Mouse (Mus musculus) liver, embryonic 14.5 days (tissue): ENCODE results near the gene Rtn4r. TPM values are rescaled to one million over a fixed set of nuclear protein-coding genes. Genes with fewer than 3 reads are reported as not detected.

Source experiments
- ATAC-seq: fragments of 200-750 bp; cut with Nextera tagmentation; 2 replicates; pipeline ENCODE4 v1.8.0; 2017; ENCODE audit warnings: moderate number of reproducible peaks, mild to moderate bottlenecking, moderate library complexity; ENCODE audit not compliant: insufficient read depth
- DNase-seq, 3 experiments: peaks; one replicate each; pipeline ENCODE4 v3.0.0-alpha.2; 2012 to 2013; ENCODE audit warnings: low read depth in 3 of 3, low spot score in 3 of 3
- H3K27ac ChIP-seq: fragments of 300-500 bp; sonication (generic); 2 replicates; pipeline ENCODE4 v1.5.1; 2014; ENCODE audit warnings: moderate library complexity, mild to moderate bottlenecking, control low read depth, inconsistent platforms
- H3K27me3 ChIP-seq: fragments of 300-500 bp; sonication (generic); 2 replicates; pipeline ENCODE4 v1.6.1; 2014; ENCODE audit warnings: mild to moderate bottlenecking, low read length, moderate library complexity; ENCODE audit not compliant: control insufficient read depth, insufficient read depth
- H3K36me3 ChIP-seq: fragments of 300-500 bp; sonication (generic); replicated peaks from 2 replicates; pipeline ENCODE4 v1.6.1; 2014; ENCODE audit warnings: low read depth; ENCODE audit not compliant: control insufficient read depth, insufficient read depth
- H3K4me1 ChIP-seq, 2 experiments: fragments of 200-500 bp in 1 of 2; fragments of 300-500 bp in 1 of 2; sonication (generic) in 1 of 2; replicated peaks; 2 replicates each; pipeline ENCODE4 v1.6.1; 2012 to 2014; ENCODE audit warnings: antibody characterized with exemption in 1 of 2, inconsistent platforms in 1 of 2, low read length in 1 of 2; ENCODE audit not compliant: control insufficient read depth in 2 of 2, insufficient read depth in 2 of 2
- H3K4me2 ChIP-seq: fragments of 300-500 bp; sonication (generic); 2 replicates; pipeline ENCODE4 v1.6.1; 2014; ENCODE audit warnings: low read depth, mild to moderate bottlenecking, control low read depth, moderate library complexity
- H3K4me3 ChIP-seq, 2 experiments: fragments of 200-500 bp in 1 of 2; fragments of 300-500 bp in 1 of 2; sonication (generic) in 1 of 2; 2 replicates each; pipeline ENCODE4 v1.5.1; 2012 to 2014; ENCODE audit warnings: low read depth in 2 of 2, low read length in 2 of 2, mild to moderate bottlenecking in 2 of 2, control low read depth in 1 of 2, inconsistent platforms in 1 of 2, moderate library complexity in 1 of 2; ENCODE audit not compliant: insufficient read depth in 1 of 2
- H3K9ac ChIP-seq: fragments of 300-500 bp; sonication (generic); replicated peaks from 2 replicates; pipeline ENCODE4 v1.6.1; 2014; ENCODE audit warnings: mild to moderate bottlenecking, control low read depth, moderate library complexity
- H3K9me3 ChIP-seq: fragments of 300-500 bp; sonication (generic); 2 replicates; pipeline ENCODE4 v1.6.1; 2016; ENCODE audit warnings: low read length, mixed read lengths; ENCODE audit not compliant: control insufficient read depth
- CTCF ChIP-seq: IDR thresholded peaks from 2 replicates; pipeline ENCODE4 v1.5.1; 2016; ENCODE audit warnings: antibody characterized with exemption, low read depth, control low read depth
- EP300 ChIP-seq: IDR thresholded peaks from 2 replicates; pipeline ENCODE4 v1.6.1; 2016; ENCODE audit warnings: antibody characterized with exemption, low read depth
- WGBS: fragments of 180-500 bp; shearing (Covaris S2); extraction: QIAGEN DNeasy Blood & Tissue Kit; methylation state at CpG from one replicate; pipeline ENCODE4 v1.1.7; 2014; ENCODE audit not compliant: insufficient replicate concordance; 5-methylcytosine and 5-hydroxymethylcytosine counted together
- polyA plus RNA-seq, 2 experiments: library from polyadenylated mRNA; depleted of rRNA in 1 of 2; stranded (reverse) in 1 of 2; unstranded in 1 of 2; fragments of >200 nt; fragmentation: Nextera tagmentation in 1 of 2; extraction: Ambion mirVana in 1 of 2; gene quantifications; 2 replicates each; pipeline versions ENCODE4 v1.2.1 to v1.2.3; 2012 to 2014

The Rtn4r gene
- polyA plus RNA-seq, 2 experiments, result 0.46 to 0.52 TPM

- H3K27me3 ChIP-seq, result no peaks in the 10 kb centered on the region
- no peaks in the 10 kb centered on the region for H3K9me3 ChIP-seq
Observed at GRCm38 (mm10) chr16:18169776-18170175, 42.3 kb downstream of the Rtn4r start.

GRCm38 (mm10) chr16:18172266-18172855 lies 44.9 kb downstream of the Rtn4r start:
- H3K9me3 ChIP-seq, result no peaks in the 10 kb centered on the region
- no peak overlapping the region for H3K4me2 ChIP-seq
- peaks cover 0 to 4% of the 10 kb centered on the region in 2 experiments; a peak in 1 of 4 replicates for H3K4me1 ChIP-seq
- no peak overlapping the region for H3K4me3 ChIP-seq
- H3K27ac ChIP-seq, result no peak overlapping the region
- ATAC-seq (no peak), DNase-seq (peak; percentile 24 to 42 (median 27))
- no peaks in the 10 kb centered on the region for H3K27me3 ChIP-seq
- TF ChIP-seq CTCF, result peak; percentile 98
- TF ChIP-seq EP300, result no peak
- H3K9ac ChIP-seq, result no peak overlapping the region
- 5% methylated on average over 7 of the region's 7 CpGs for WGBS
- no peaks in the 10 kb centered on the region for H3K36me3 ChIP-seq

More at GRCm38 (mm10) chr16:18169776-18170175, 42.3 kb downstream of the Rtn4r start:
- Histone ChIP-seq H3K4me3 (no peak overlapping the region), H3K4me1 (no peaks in the 10 kb centered on the region; a peak in 1 of 4 replicates), H3K4me2 (no peak overlapping the region), H3K9ac (no peak overlapping the region), H3K36me3 (no peaks in the 10 kb centered on the region), H3K27ac (no peak overlapping the region)
- ATAC-seq, result no peak
- no peak for DNase-seq
- WGBS, result 81% methylated on average over 3 of the region's 3 CpGs
- TF ChIP-seq CTCF (no peak), EP300 (no peak)

- H3K27ac ChIP-seq, result no peak overlapping the region
- no peak for DNase-seq
- no peak overlapping the region for H3K4me2 ChIP-seq
- 67% methylated on average over 9 of the region's 9 CpGs for WGBS
- H3K9me3 ChIP-seq, result no peaks in the 10 kb centered on the region
- H3K9ac ChIP-seq, result no peak overlapping the region
- no peaks in the 10 kb centered on the region for H3K27me3 ChIP-seq
- no peaks in the 10 kb centered on the region for H3K36me3 ChIP-seq
- no peak for ATAC-seq
- TF ChIP-seq EP300, result no peak
- TF ChIP-seq CTCF, result no peak
- no peak overlapping the region for H3K4me3 ChIP-seq
- peaks cover 0 to 6% of the 10 kb centered on the region in 2 experiments; a peak in 1 of 4 replicates for H3K4me1 ChIP-seq
Observed at GRCm38 (mm10) chr16:18173231-18173630, 45.8 kb downstream of the Rtn4r start.

- Histone ChIP-seq H3K27me3 (no peaks in the 10 kb centered on the region), H3K27ac (no peak overlapping the region), H3K4me2 (no peak overlapping the region), H3K9ac (no peak overlapping the region), H3K4me1 (peaks cover 0 to 6% of the 10 kb centered on the region in 2 experiments; a peak in 1 of 4 replicates), H3K9me3 (no peaks in the 10 kb centered on the region), H3K36me3 (no peaks in the 10 kb centered on the region), H3K4me3 (no peak overlapping the region)
- no peak for TF ChIP-seq CTCF
- no peak for TF ChIP-seq EP300
- ATAC-seq (no peak), DNase-seq (no peak)
- WGBS, result 62% methylated on average over 11 of the region's 11 CpGs
Observed at GRCm38 (mm10) chr16:18173788-18174187, 46.3 kb downstream of the Rtn4r start.

- TF ChIP-seq CTCF (no peak), EP300 (no peak)
- peak; percentile 65 for ATAC-seq
Observed at GRCm38 (mm10) chr16:18175817-18176541, 48.5 kb downstream of the Rtn4r start.

More at GRCm38 (mm10) chr16:18175817-18176541, 48.5 kb downstream of the Rtn4r start:
- Histone ChIP-seq H3K4me3 (no peak overlapping the region), H3K9me3 (no peaks in the 10 kb centered on the region), H3K27ac (no peak overlapping the region), H3K4me2 (peak overlapping the region; percentile 15), H3K36me3 (no peaks in the 10 kb centered on the region), H3K9ac (no peak overlapping the region), H3K4me1 (peaks cover 0 to 8% of the 10 kb centered on the region in 2 experiments; a peak in 1 of 4 replicates), H3K27me3 (no peaks in the 10 kb centered on the region)
- DNase-seq, result no peak
- 20% methylated on average over 6 of the region's 6 CpGs for WGBS
